Mouse (Mus musculus): Measurements from ENCODE around the gene Hist1h2ac. TPM values are rescaled to one million over a fixed set of nuclear protein-coding genes. Genes with fewer than 3 reads are reported as not detected.
A peak's percentile ranks its signal among the peaks of the same experiment; 100 is the strongest.

The Hist1h2ac gene
- total and polyA plus RNA-seq, 3 experiments = 0.14 to 114 (median 0.97) TPM

GRCm38 (mm10) chr13:23706771-23707170 is 23.0 kb upstream of the Hist1h2ac start:
- Histone ChIP-seq H3K27me3 (replicated peaks) (no peaks in the 10 kb centered on the region), H3K9me3 (replicated peaks; ENCODE audit: low read length) (no peaks in the 10 kb centered on the region), H3K79me2 (replicated peaks; ENCODE audit: control insufficient read depth, extremely low read depth, insufficient read depth, poor library complexity, severe bottlenecking) (no peaks in the 10 kb centered on the region), H3K4me2 (ENCODE audit: insufficient read depth, low read depth, poor library complexity, severe bottlenecking) (no peak overlapping the region), H3K4me1 (ENCODE audit: control insufficient read depth in 1 of 2, insufficient read depth in 2 of 2) (peaks cover 12 to 67% of the 10 kb centered on the region in 2 experiments), H3K36me3 (replicated peaks in 1 of 2; ENCODE audit: control insufficient read depth in 1 of 2, insufficient read depth in 1 of 2, low read length in 1 of 2) (no peaks in the 10 kb centered on the region), H3K9ac (ENCODE audit: insufficient read depth, low read depth) (no peak overlapping the region), H3K27ac (ENCODE audit: insufficient read depth, low read depth) (no peak overlapping the region), H3K4me3 (replicated peaks in 1 of 3; ENCODE audit: low read depth in 2 of 3, low read length in 2 of 3, poor library complexity in 1 of 3) (no peak overlapping the region)
- dilution Hi-C loops (cut with MboI; ENCODE audit: extremely low pct_ligation_motif_present, extremely low pct_unique_long_range_greater_than_20kb, low sequenced_read_pairs) (no loop called here), in situ Hi-C loops (cut with MboI; ENCODE audit: low pct_ligation_motif_present, low pct_unique_long_range_greater_than_20kb, low sequenced_read_pairs) (no loop called here)
- TF ChIP-seq NELFE (IDR thresholded peaks at IDR 0.05; ENCODE audit: low read depth, low read length) = no peak
- no peak for TF ChIP-seq ETS1 (conservative IDR thresholded peaks at IDR 0.05; ENCODE audit: low read depth, low read length)
- no peak for TF ChIP-seq ZMIZ1 (IDR thresholded peaks at IDR 0.05; ENCODE audit: low read depth, low read length)
- no peak for DNase-seq (ENCODE audit: extremely low read depth)

DNA sequence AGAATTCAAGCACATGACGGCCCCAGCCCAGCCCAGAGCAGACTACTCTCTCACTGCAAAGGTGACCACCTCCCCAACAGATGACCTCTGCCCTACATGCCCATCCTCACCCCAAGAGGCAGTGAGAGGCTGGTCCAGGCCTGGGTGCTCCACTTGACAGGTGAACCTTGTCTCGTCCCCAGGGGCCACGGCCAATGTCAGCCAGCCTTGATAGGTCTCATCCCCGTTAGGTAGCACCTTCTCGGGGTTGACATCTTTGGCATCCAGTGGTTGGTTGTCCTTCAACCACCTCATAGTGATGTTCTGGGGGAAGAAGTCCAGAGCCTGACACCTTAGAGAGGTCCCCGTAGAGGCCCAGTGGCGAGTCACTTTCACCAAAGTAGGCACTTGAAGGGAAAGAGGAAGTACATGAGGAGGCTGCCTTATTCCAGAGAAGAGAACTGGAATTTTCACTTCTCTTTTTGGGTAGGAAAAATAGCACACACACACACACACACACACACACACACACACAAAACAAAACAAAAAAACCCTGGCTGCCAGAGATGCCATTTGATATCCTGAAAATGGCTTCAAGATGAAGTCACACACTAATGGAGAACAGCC is 22.1 kb upstream of the Hist1h2ac start:
- no peaks in the 10 kb centered on the region for H3K27me3 ChIP-seq (replicated peaks)
- no peak overlapping the region for H3K27ac ChIP-seq (ENCODE audit: insufficient read depth, low read depth)
- H3K9ac ChIP-seq (ENCODE audit: insufficient read depth, low read depth) = no peak overlapping the region
- dilution Hi-C loops (cut with MboI; ENCODE audit: extremely low pct_ligation_motif_present, extremely low pct_unique_long_range_greater_than_20kb, low sequenced_read_pairs) (no loop called here), in situ Hi-C loops (cut with MboI; ENCODE audit: low pct_ligation_motif_present, low pct_unique_long_range_greater_than_20kb, low sequenced_read_pairs) (no loop called here)
- no peak overlapping the region for H3K4me2 ChIP-seq (ENCODE audit: insufficient read depth, low read depth, poor library complexity, severe bottlenecking)
- H3K4me1 ChIP-seq (ENCODE audit: control insufficient read depth in 1 of 2, insufficient read depth in 2 of 2) = peaks cover 12 to 74% of the 10 kb centered on the region in 2 experiments
- peak; percentile 90 for TF ChIP-seq IRF4 (IDR thresholded peaks at IDR 0.05; ENCODE audit: low read depth, low read length)
- TF ChIP-seq JUND (conservative IDR thresholded peaks at IDR 0.05; ENCODE audit: low read depth, low read length) = no peak
- TF ChIP-seq ZC3H11A (IDR thresholded peaks at IDR 0.05; ENCODE audit: low read depth, low read length) = no peak
- peak; percentile 36; the same call in 1 of the 2 replicates for TF ChIP-seq BHLHE40 (IDR thresholded peaks at IDR 0.05; ENCODE audit: low read depth, low read length)
- TF ChIP-seq ZKSCAN1 (IDR thresholded peaks at IDR 0.05; ENCODE audit: borderline replicate concordance, low read depth, low read length) = no peak
- TF ChIP-seq NRF1 (IDR thresholded peaks at IDR 0.05; ENCODE audit: low read depth, low read length) = no peak
- no peak for TF ChIP-seq MAZ (IDR thresholded peaks at IDR 0.05; ENCODE audit: low read depth, low read length)
- TF ChIP-seq MAFK (IDR thresholded peaks at IDR 0.05; ENCODE audit: insufficient replicate concordance, low read length) = no peak
- peak; percentile 67 for TF ChIP-seq ZNF384 (IDR thresholded peaks at IDR 0.05; ENCODE audit: low read depth, low read length)
- TF ChIP-seq MEF2A (IDR thresholded peaks at IDR 0.05; ENCODE audit: borderline replicate concordance, low read depth, low read length) = peak; percentile 67
- TF ChIP-seq TBP (conservative IDR thresholded peaks at IDR 0.05; ENCODE audit: low read depth, low read length) = 0 out of 2 replicates have a peak, but pooled peaks have one; percentile 50
- TF ChIP-seq CHD2 (IDR thresholded peaks at IDR 0.05; ENCODE audit: low read length) = peak; percentile 45; the same call in 1 of the 2 replicates
- TF ChIP-seq TCF12 (IDR thresholded peaks at IDR 0.05; ENCODE audit: low read depth, low read length) = peak; percentile 48; the same call in 1 of the 2 replicates
- TF ChIP-seq USF1 (IDR thresholded peaks at IDR 0.05; ENCODE audit: low read depth, low read length) = no peak
- TF ChIP-seq HCFC1 (IDR thresholded peaks at IDR 0.05; ENCODE audit: low read depth, low read length) = no peak
- no peak; the same call in 1 of the 2 replicates for TF ChIP-seq RCOR1 (conservative IDR thresholded peaks at IDR 0.05; ENCODE audit: low read depth, low read length)
- TF ChIP-seq NELFE (IDR thresholded peaks at IDR 0.05; ENCODE audit: low read depth, low read length) = no peak
- TF ChIP-seq POLR2AphosphoS2 (IDR thresholded peaks at IDR 0.05; ENCODE audit: low read depth, low read length) = no peak
- no peak for TF ChIP-seq RAD21 (IDR thresholded peaks at IDR 0.05; ENCODE audit: low read depth, low read length)
- TF ChIP-seq USF2 (conservative IDR thresholded peaks at IDR 0.05; ENCODE audit: low read depth, low read length) = no peak
- TF ChIP-seq PAX5 (IDR thresholded peaks at IDR 0.05; ENCODE audit: low read length) = no peak
- TF ChIP-seq MXI1 (IDR thresholded peaks at IDR 0.05; ENCODE audit: low read depth, low read length) = no peak
- TF ChIP-seq EP300 (IDR thresholded peaks at IDR 0.05; ENCODE audit: low read length) = peak; percentile 95
- TF ChIP-seq JUN (IDR thresholded peaks at IDR 0.05; ENCODE audit: insufficient read depth, low read depth, low read length) = no peak
- no peak for TF ChIP-seq GABPA (IDR thresholded peaks at IDR 0.05; ENCODE audit: insufficient replicate concordance, low read depth, low read length)
- TF ChIP-seq E2F4 (IDR thresholded peaks at IDR 0.05; ENCODE audit: insufficient replicate concordance, low read depth, low read length) = no peak
- TF ChIP-seq CHD1 (IDR thresholded peaks at IDR 0.05; ENCODE audit: low read depth, low read length) = no peak
- peak; percentile 37; the same call in 1 of the 2 replicates for TF ChIP-seq ETS1 (conservative IDR thresholded peaks at IDR 0.05; ENCODE audit: low read depth, low read length)
- peak; percentile 74; the same call in 1 of the 2 replicates for TF ChIP-seq UBTF (IDR thresholded peaks at IDR 0.05; ENCODE audit: low read depth, low read length)
- H3K9me3 ChIP-seq (replicated peaks; ENCODE audit: low read length) = no peaks in the 10 kb centered on the region
- peak overlapping the region in 1 of 3 experiments; percentile 4 for H3K4me3 ChIP-seq (replicated peaks in 1 of 3; ENCODE audit: low read depth in 2 of 3, low read length in 2 of 3, poor library complexity in 1 of 3)
- DNase-seq (ENCODE audit: extremely low read depth) = peak; percentile 55
- H3K79me2 ChIP-seq (replicated peaks; ENCODE audit: control insufficient read depth, extremely low read depth, insufficient read depth, poor library complexity, severe bottlenecking) = no peaks in the 10 kb centered on the region
- no peaks in the 10 kb centered on the region for H3K36me3 ChIP-seq (replicated peaks in 1 of 2; ENCODE audit: control insufficient read depth in 1 of 2, insufficient read depth in 1 of 2, low read length in 1 of 2)
